35 mouse cellular contexts compared by ENCODE assay signal in the genomic region with DNA sequence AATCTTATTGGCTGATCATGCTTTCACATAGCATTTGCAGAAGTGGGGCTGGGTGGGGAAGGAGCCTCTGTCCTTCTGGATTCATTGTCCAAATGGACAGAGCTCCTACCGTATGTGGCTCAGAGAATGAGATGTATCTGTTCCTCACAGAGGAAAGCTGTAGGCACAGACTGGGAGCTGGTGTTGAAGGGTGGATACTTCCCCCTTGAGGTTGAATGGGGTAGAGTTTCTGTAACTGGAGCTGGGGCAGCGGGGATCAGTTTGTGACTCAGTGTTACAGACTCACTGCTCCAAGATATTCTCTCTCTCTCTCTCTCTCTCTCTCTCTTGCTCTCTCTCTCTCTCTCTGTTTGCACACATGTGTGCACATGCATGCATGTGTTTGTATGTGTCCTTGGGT. TPM values are rescaled to one million over a fixed set of nuclear protein-coding genes. Genes with fewer than 3 reads are reported as not detected.
A peak's percentile ranks its signal among the peaks of the same experiment; 100 is the strongest.
DNase-seq lines count a peak whose midpoint lies in the region; ATAC-seq and TF ChIP-seq lines count a peak whose summit lies in the region.
"Had no signal": no experiment of that assay in that cellular context is flagged by ENCODE, and none has a peak within 500 bp of the region (broad histone marks: within the 10 kb centered on the region; RNA-seq: fewer than 3 reads in every experiment).

No protein-coding gene starts in this region.

- H3K27me3 ChIP-seq in lung, postnatal 0 days (replicated peaks; ENCODE audit: insufficient read depth, low read length), result no peaks in the 10 kb centered on the region
- H3K27me3 ChIP-seq in hindbrain, postnatal 0 days (ENCODE audit: insufficient read depth, low read length), result no peaks in the 10 kb centered on the region
- peaks cover 10% of the 10 kb centered on the region; the same call in 1 of the 2 replicates for H3K27me3 ChIP-seq in forebrain, embryonic 10.5 days (ENCODE audit: poor library complexity, severe bottlenecking)
- H3K27me3 ChIP-seq: hindbrain, embryonic 15.5 days; intestine, embryonic 15.5 days; kidney, embryonic 15.5 days; midbrain, embryonic 15.5 days; neural tube, embryonic 12.5 days had no signal

- H3K9ac ChIP-seq in lung, postnatal 0 days (replicated peaks; ENCODE audit: low read depth), result no peak overlapping the region
- H3K9ac ChIP-seq in hindbrain, postnatal 0 days (replicated peaks; ENCODE audit: low read length), result no peak overlapping the region
- H3K9ac ChIP-seq: forebrain, postnatal 0 days; hindbrain, embryonic 15.5 days; intestine, embryonic 15.5 days; kidney, embryonic 15.5 days; limb, embryonic 12.5 days; lung, embryonic 14.5 days; midbrain, embryonic 15.5 days; neural tube, embryonic 12.5 days had no signal

- no peak overlapping the region for H3K4me3 ChIP-seq in gastrocnemius, adult 2 months
- H3K4me3 ChIP-seq in lung, postnatal 0 days (ENCODE audit: low read depth, low read length), result no peak overlapping the region
- H3K4me3 ChIP-seq in lung, adult 2 months (replicated peaks; ENCODE audit: extremely low read depth, low read depth, low read length), result no peak overlapping the region
- no peak overlapping the region for H3K4me3 ChIP-seq in hindbrain, postnatal 0 days (ENCODE audit: low read length)
- H3K4me3 ChIP-seq in forebrain, embryonic 10.5 days, result no peak overlapping the region
- H3K4me3 ChIP-seq: heart, embryonic 10.5 days; hindbrain, embryonic 15.5 days; intestine, embryonic 15.5 days; kidney, embryonic 15.5 days; limb, embryonic 12.5 days; midbrain, embryonic 15.5 days; neural tube, embryonic 12.5 days had no signal

- 49% methylated on average over 2 of the region's 2 CpGs for WGBS in lung, postnatal 0 days
- WGBS in lung, adult 2 months, result 54% methylated on average over 2 of the region's 2 CpGs
- 62% methylated on average over 2 of the region's 2 CpGs for WGBS in hindbrain, postnatal 0 days
- WGBS in forebrain, embryonic 10.5 days, result 55% methylated on average over 2 of the region's 2 CpGs

- intact Hi-C loops in gastrocnemius, adult 2 months (cut with DNase I), result no loop called here

- no peaks in the 10 kb centered on the region for H3K4me1 ChIP-seq in lung, postnatal 0 days (ENCODE audit: insufficient read depth, low read depth, low read length)
- 0 out of 2 replicates have a peak, but pooled peaks cover 4% of the 10 kb centered on the region for H3K4me1 ChIP-seq in lung, adult 2 months (ENCODE audit: control insufficient read depth, insufficient read depth, low read length)
- no peaks in the 10 kb centered on the region for H3K4me1 ChIP-seq in hindbrain, postnatal 0 days (ENCODE audit: insufficient read depth, low read length)
- peaks cover 15% of the 10 kb centered on the region for H3K4me1 ChIP-seq in forebrain, embryonic 10.5 days
- H3K4me1 ChIP-seq: heart, embryonic 10.5 days; hindbrain, embryonic 15.5 days; intestine, embryonic 15.5 days; kidney, embryonic 15.5 days; limb, embryonic 12.5 days; midbrain, embryonic 15.5 days; neural tube, embryonic 12.5 days had no signal

- peak; percentile 9; the same call in 1 of the 2 replicates for TF ChIP-seq CTCF in gastrocnemius, adult 2 months (IDR thresholded peaks at IDR 0.05)
- TF ChIP-seq CTCF in lung, postnatal 0 days (IDR thresholded peaks at IDR 0.05), result peak; percentile 33
- TF ChIP-seq CTCF in lung, adult 2 months (IDR thresholded peaks at IDR 0.05; ENCODE audit: insufficient read depth, low read length), result no peak
- peak; percentile 14; the same call in 1 of the 2 replicates for TF ChIP-seq CTCF in brain, embryonic 14.5 days (IDR thresholded peaks at IDR 0.05; ENCODE audit: borderline replicate concordance, extremely low read depth, insufficient read depth, insufficient read length)
- no peak; the same call in 1 of the 2 replicates for TF ChIP-seq CTCF in hindbrain, postnatal 0 days (IDR thresholded peaks at IDR 0.05; ENCODE audit: low read depth)

- H3K9me3 ChIP-seq in lung, postnatal 0 days (ENCODE audit: low read length), result no peaks in the 10 kb centered on the region
- H3K9me3 ChIP-seq in hindbrain, postnatal 0 days (ENCODE audit: low read length), result no peaks in the 10 kb centered on the region
- no peaks in the 10 kb centered on the region for H3K9me3 ChIP-seq in forebrain, embryonic 10.5 days
- H3K9me3 ChIP-seq: heart, embryonic 10.5 days; intestine, embryonic 15.5 days; kidney, embryonic 15.5 days; limb, embryonic 12.5 days; midbrain, embryonic 15.5 days; neural tube, embryonic 12.5 days had no signal

- no peak overlapping the region for H3K4me2 ChIP-seq in lung, postnatal 0 days (replicated peaks; ENCODE audit: low read depth, low read length)
- no peak overlapping the region for H3K4me2 ChIP-seq in hindbrain, postnatal 0 days (ENCODE audit: low read depth, low read length)
- H3K4me2 ChIP-seq: hindbrain, embryonic 15.5 days; intestine, embryonic 15.5 days; kidney, embryonic 15.5 days; limb, embryonic 12.5 days; liver, embryonic 11.5 days; lung, embryonic 14.5 days; midbrain, embryonic 15.5 days; neural tube, embryonic 12.5 days had no signal

- no peak overlapping the region for H3K27ac ChIP-seq in gastrocnemius, adult 2 months
- H3K27ac ChIP-seq in lung, postnatal 0 days (ENCODE audit: low read length), result no peak overlapping the region
- no peak overlapping the region for H3K27ac ChIP-seq in hindbrain, postnatal 0 days
- H3K27ac ChIP-seq in forebrain, embryonic 10.5 days, result no peak overlapping the region
- H3K27ac ChIP-seq: heart, embryonic 10.5 days; hindbrain, embryonic 15.5 days; intestine, embryonic 15.5 days; kidney, embryonic 15.5 days; limb, embryonic 12.5 days; midbrain, embryonic 15.5 days; neural tube, embryonic 12.5 days had no signal

- TF ChIP-seq POLR2A in lung, adult 2 months (IDR thresholded peaks at IDR 0.05; ENCODE audit: borderline replicate concordance, extremely low read depth, low read depth, low read length), result no peak
- no peak for TF ChIP-seq POLR2A in brain, embryonic 14.5 days (IDR thresholded peaks at IDR 0.05; ENCODE audit: borderline replicate concordance, extremely low read depth, insufficient read depth, insufficient read length, poor library complexity, severe bottlenecking)

- no peaks in the 10 kb centered on the region for H3K36me3 ChIP-seq in lung, postnatal 0 days (ENCODE audit: insufficient read depth, low read length)
- no peaks in the 10 kb centered on the region for H3K36me3 ChIP-seq in hindbrain, postnatal 0 days (ENCODE audit: insufficient read depth, low read length)
- H3K36me3 ChIP-seq in forebrain, embryonic 10.5 days (replicated peaks), result no peaks in the 10 kb centered on the region
- H3K36me3 ChIP-seq: heart, embryonic 10.5 days; hindbrain, embryonic 15.5 days; intestine, embryonic 15.5 days; kidney, embryonic 15.5 days; limb, embryonic 12.5 days; midbrain, embryonic 15.5 days; neural tube, embryonic 12.5 days had no signal

- no peak for ATAC-seq in lung, postnatal 0 days
- ATAC-seq in hindbrain, postnatal 0 days, result no peak
- ATAC-seq: forebrain, postnatal 0 days; intestine, embryonic 15.5 days; midbrain, embryonic 15.5 days; Patski had no signal

- TF ChIP-seq EP300 in lung, postnatal 0 days (IDR thresholded peaks at IDR 0.05), result no peak

- DNase-seq in gastrocnemius, adult 2 months, result no peak
- no peak for DNase-seq in gastrocnemius, adult 18-20 months (ENCODE audit: low spot score)
- DNase-seq in lung, postnatal 0 days (ENCODE audit: low spot score), result no peak
- DNase-seq in lung, adult 2 months, result no peak
- no peak for DNase-seq in brain, embryonic 14.5 days (ENCODE audit: low read depth)
- no peak for DNase-seq in hindbrain, postnatal 0 days (ENCODE audit: low spot score)
- no peak for DNase-seq in forebrain, embryonic 10.5 days (ENCODE audit: extremely low spot score, low spot score)
- DNase-seq: adrenal gland, postnatal 36 days; cerebellum, adult 11 months; cerebellum, postnatal 10 days; forebrain, postnatal 0 days; layer of hippocampus, postnatal 36 days; lung, embryonic 14.5 days; lung, postnatal 36 days; retina, postnatal 1 day; right cerebral cortex, postnatal 25 days; thymus, postnatal 36 days had no signal

RNA-seq across cellular contexts. Expression of gene Ramp3, which starts 11.7 kb away (rescaled TPM):
- 1 to 10 TPM in 1 of 2 experiments, under 1 TPM in 1; 0.46 to 1.2 TPM for total RNA-seq in gastrocnemius, adult 2 months (2021)
- 1 to 10 TPM in 1 of 2 experiments, under 1 TPM in 1; 0.48 to 1.1 TPM for total RNA-seq in gastrocnemius, adult 18-20 months (2021)
- polyA plus RNA-seq in lung, postnatal 0 days (2015; fragmentation: Nextera tagmentation; extraction: Ambion mirVana), result 9.6 and 22.1 TPM in 2 replicates
- 8.3 and 8.7 TPM in 2 replicates for polyA plus RNA-seq in lung, adult 2 months (2012; rRNA removed)
- 8.6 and 12.1 TPM in 2 replicates for polyA plus RNA-seq in brain, embryonic 14.5 days (2012; rRNA removed)
- total RNA-seq in hindbrain, postnatal 0 days (2014; rRNA removed), result 27.7 and 29.3 TPM in 2 replicates
- polyA plus RNA-seq in hindbrain, postnatal 0 days (2015; fragmentation: Nextera tagmentation; extraction: Ambion mirVana), result 23.9 and 24.2 TPM in 2 replicates
- 5.4 and 5.6 TPM in 2 replicates for polyA plus RNA-seq in forebrain, embryonic 10.5 days (2016; fragmentation: Nextera tagmentation; extraction: Ambion mirVana)
- total RNA-seq: hematopoietic stem cell, adult 5-6 weeks had no signal

RNA-seq across cellular contexts. Expression of gene Wap, which starts 31.6 kb away (rescaled TPM):
- not detected for total RNA-seq in gastrocnemius, adult 2 months (2021)
- total RNA-seq in gastrocnemius, adult 18-20 months (2021), result not detected
- 27.6 TPM in 1 of 2 replicates, not detected in the other for polyA plus RNA-seq in lung, postnatal 0 days (2015; fragmentation: Nextera tagmentation; extraction: Ambion mirVana)
- polyA plus RNA-seq in lung, adult 2 months (2012; rRNA removed), result not detected in 2 replicates
- polyA plus RNA-seq in brain, embryonic 14.5 days (2012; rRNA removed), result not detected in 2 replicates
- total RNA-seq in hindbrain, postnatal 0 days (2014; rRNA removed), result not detected in 2 replicates
- polyA plus RNA-seq in hindbrain, postnatal 0 days (2015; fragmentation: Nextera tagmentation; extraction: Ambion mirVana), result not detected in 2 replicates
- not detected in 2 replicates for polyA plus RNA-seq in forebrain, embryonic 10.5 days (2016; fragmentation: Nextera tagmentation; extraction: Ambion mirVana)
- total RNA-seq: adrenal gland, adult 18-20 months; adrenal gland, postnatal 36 days; ES-E14; forebrain, postnatal 0 days; gastrocnemius, adult 8-10 months; hematopoietic stem cell, adult 5-6 weeks; layer of hippocampus, adult 18-20 months; layer of hippocampus, postnatal 36 days; left cerebral cortex, postnatal 14 days had no signal
- polyA plus RNA-seq: forebrain, embryonic 11.5 days; forebrain, postnatal 0 days; heart, embryonic 10.5 days; heart, embryonic 16.5 days; hindbrain, embryonic 15.5 days; intestine, embryonic 15.5 days; kidney, embryonic 15.5 days; limb, embryonic 12.5 days; liver, embryonic 11.5 days; lung, embryonic 14.5 days; midbrain, embryonic 15.5 days; neural tube, embryonic 12.5 days; Patski; spleen, adult 2 months had no signal

RNA-seq across cellular contexts. Expression of gene Tbrg4, which starts 44.2 kb away (rescaled TPM):
- 10 to 100 TPM; 57.3 to 79.3 TPM for total RNA-seq in gastrocnemius, adult 2 months (2021)
- total RNA-seq in gastrocnemius, adult 18-20 months (2021), result 10 to 100 TPM; 62.9 to 64.4 TPM
- polyA plus RNA-seq in lung, postnatal 0 days (2015; fragmentation: Nextera tagmentation; extraction: Ambion mirVana), result 10.8 and 10.9 TPM in 2 replicates
- polyA plus RNA-seq in lung, adult 2 months (2012; rRNA removed), result 51.6 and 53.3 TPM in 2 replicates
- 86.0 and 103 TPM in 2 replicates for polyA plus RNA-seq in brain, embryonic 14.5 days (2012; rRNA removed)
- total RNA-seq in hindbrain, postnatal 0 days (2014; rRNA removed), result 44.0 and 53.5 TPM in 2 replicates
- polyA plus RNA-seq in hindbrain, postnatal 0 days (2015; fragmentation: Nextera tagmentation; extraction: Ambion mirVana), result 31.3 and 34.7 TPM in 2 replicates
- polyA plus RNA-seq in forebrain, embryonic 10.5 days (2016; fragmentation: Nextera tagmentation; extraction: Ambion mirVana), result 71.2 and 80.0 TPM in 2 replicates

Comparison
In these comparisons a context has a peak if more than half of its experiments do, and no peak if none do; other contexts are left out.
1. CTCF ChIP-seq: peak in gastrocnemius, adult 2 months (single experiment), lung, postnatal 0 days (single experiment) and brain, embryonic 14.5 days (single experiment); none in lung, adult 2 months (single experiment) and hindbrain, postnatal 0 days (single experiment).